Mouse (Mus musculus) stomach, embryonic 15.5 days (tissue): ENCODE data around the gene Gtf2ird1. TPM values are rescaled to one million over a fixed set of nuclear protein-coding genes. Genes with fewer than 3 reads are reported as not detected.

Experiments used
- ATAC-seq: fragments of 200-750 bp; cut with Nextera tagmentation; 2 replicates; pipeline ENCODE4 v1.8.0; 2017; ENCODE audit warnings: low read depth, moderate number of reproducible peaks, moderate TSS enrichment; ENCODE audit not compliant: insufficient read depth, low FRiP score
- H3K27ac ChIP-seq: fragments of 300-500 bp; sonication (generic); 2 replicates; pipeline ENCODE4 v1.5.1; 2015; ENCODE audit warnings: mild to moderate bottlenecking, inconsistent platforms
- H3K27me3 ChIP-seq: fragments of 300-500 bp; sonication (generic); replicated peaks from 2 replicates; pipeline ENCODE4 v1.6.1; 2015; ENCODE audit warnings: inconsistent platforms
- H3K36me3 ChIP-seq: fragments of 300-500 bp; sonication (generic); 2 replicates; pipeline ENCODE4 v1.6.1; 2015; ENCODE audit warnings: inconsistent platforms
- H3K4me1 ChIP-seq: fragments of 300-500 bp; sonication (generic); 2 replicates; pipeline ENCODE4 v1.6.1; 2015; ENCODE audit warnings: inconsistent platforms
- H3K4me2 ChIP-seq: fragments of 300-500 bp; sonication (generic); 2 replicates; pipeline ENCODE4 v1.6.1; 2015; ENCODE audit warnings: mild to moderate bottlenecking, inconsistent platforms
- H3K4me3 ChIP-seq: fragments of 300-500 bp; sonication (generic); replicated peaks from 2 replicates; pipeline ENCODE4 v1.5.1; 2015; ENCODE audit warnings: inconsistent platforms
- H3K9ac ChIP-seq: fragments of 300-500 bp; sonication (generic); 2 replicates; pipeline ENCODE4 v1.6.1; 2015; ENCODE audit warnings: inconsistent platforms
- H3K9me3 ChIP-seq: fragments of 300-500 bp; sonication (generic); 2 replicates; pipeline ENCODE4 v1.6.1; 2016; ENCODE audit warnings: inconsistent platforms
- WGBS: fragments of 180-500 bp; shearing (Covaris S2); methylation state at CpG from one replicate; pipeline ENCODE4 v1.1.7; 2015; 5-methylcytosine and 5-hydroxymethylcytosine counted together
- polyA plus RNA-seq: library from polyadenylated mRNA; unstranded; fragments of >200 nt; fragmentation: Nextera tagmentation; extraction: Ambion mirVana; gene quantifications from 2 replicates; pipeline ENCODE4 v1.2.1, GENCODE M21; 2015

The Gtf2ird1 gene
- polyA plus RNA-seq, 1 experiment from 2014 or later: 83.6 TPM

DNA sequence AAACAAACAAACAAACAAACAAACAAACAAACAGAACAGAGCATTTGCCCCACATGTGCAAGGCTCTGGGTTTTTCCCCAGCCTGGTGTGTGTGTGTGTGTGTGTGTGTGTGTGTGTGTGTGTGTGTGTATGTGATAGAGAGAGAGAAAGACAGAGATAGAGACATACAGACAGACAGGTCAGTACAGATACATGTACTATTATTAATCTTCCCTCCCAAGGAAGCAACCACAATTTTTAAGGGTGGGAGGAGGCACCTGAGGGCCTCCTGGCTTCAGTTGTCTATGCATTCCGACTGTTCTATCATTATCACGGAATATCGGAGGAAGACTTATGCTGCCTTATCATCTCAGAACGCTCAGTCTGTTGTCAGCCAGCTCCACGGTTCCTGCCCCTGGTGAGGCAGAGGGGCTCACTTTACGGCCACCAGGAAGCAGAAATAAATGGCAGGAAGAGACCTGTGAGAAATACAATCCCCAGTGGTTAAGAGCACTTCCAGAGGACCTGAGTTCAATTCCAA, 128.0 kb downstream of the Gtf2ird1 start:
- Histone ChIP-seq H3K4me3 (no peak overlapping the region), H3K4me1 (no peaks in the 10 kb centered on the region), H3K4me2 (no peak overlapping the region), H3K9me3 (no peaks in the 10 kb centered on the region), H3K36me3 (no peaks in the 10 kb centered on the region), H3K27me3 (no peaks in the 10 kb centered on the region), H3K27ac (no peak overlapping the region), H3K9ac (no peak overlapping the region)
- WGBS: 79% methylated on average over 6 of the region's 6 CpGs
- ATAC-seq: no peak

DNA sequence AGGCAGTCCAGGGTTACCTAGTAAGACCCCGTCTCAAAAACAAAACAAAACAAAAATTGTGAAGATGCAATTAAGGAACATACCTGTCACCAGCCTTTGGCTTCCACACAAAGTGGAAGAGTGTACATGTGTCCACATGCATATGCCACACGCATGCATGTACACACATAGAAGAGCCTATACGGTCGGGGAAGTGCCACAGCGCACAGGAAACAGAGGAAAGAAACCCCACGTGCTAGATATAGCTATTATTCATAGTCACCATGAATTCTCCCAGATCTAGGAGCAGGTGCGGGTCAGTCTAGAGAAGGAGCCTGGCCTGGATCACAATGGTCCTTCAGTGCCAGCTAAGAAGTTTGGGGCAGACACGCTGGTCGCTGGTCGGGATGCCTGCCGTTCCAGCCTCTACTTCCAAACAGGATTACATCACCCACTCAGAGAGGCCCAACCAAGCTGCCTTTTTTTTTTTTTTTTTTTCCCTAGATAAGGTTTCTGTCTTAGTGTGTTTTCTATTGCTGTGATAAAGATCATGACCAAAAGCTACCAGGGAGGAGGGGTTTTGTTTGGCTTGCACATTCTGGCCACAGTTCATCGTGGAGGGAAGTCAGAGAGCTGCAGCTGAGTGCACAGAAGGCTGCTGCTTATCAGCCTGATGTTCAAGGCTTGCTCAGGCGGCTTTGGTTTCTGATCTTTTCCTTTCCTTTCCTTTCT, 130.5 kb downstream of the Gtf2ird1 start:
- peak; percentile 77 for ATAC-seq
- H3K4me2 ChIP-seq: no peak overlapping the region
- 43% methylated on average over 13 of the region's 13 CpGs for WGBS
- H3K4me3 ChIP-seq: no peak overlapping the region
- no peaks in the 10 kb centered on the region for H3K4me1 ChIP-seq
- no peak overlapping the region for H3K9ac ChIP-seq
- H3K27me3 ChIP-seq: no peaks in the 10 kb centered on the region
- H3K9me3 ChIP-seq: no peaks in the 10 kb centered on the region
- peak overlapping the region; percentile 74 for H3K27ac ChIP-seq
- H3K36me3 ChIP-seq: no peaks in the 10 kb centered on the region

DNA sequence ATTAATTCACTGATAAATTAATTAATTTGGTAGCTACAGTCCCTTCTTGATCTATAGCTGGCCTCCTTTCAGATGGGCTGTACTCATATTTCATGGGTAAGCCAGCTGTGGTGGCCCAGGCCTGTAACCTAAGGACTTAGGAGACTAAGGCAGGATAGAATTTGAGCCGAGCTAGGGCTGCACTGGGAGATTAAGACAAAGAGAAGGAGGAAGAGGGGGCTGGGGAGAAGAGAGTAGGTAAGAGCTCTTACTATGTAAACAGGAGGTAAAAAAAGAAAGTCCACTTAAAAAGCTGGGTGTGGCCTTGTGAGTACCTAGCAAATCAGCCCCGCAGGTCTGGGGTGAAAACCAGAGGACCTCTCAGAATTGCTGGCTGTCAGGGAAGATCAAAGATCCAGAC, 132.6 kb downstream of the Gtf2ird1 start:
- 0 out of 2 replicates have a peak overlapping the region, but pooled peaks have one; percentile 11 for H3K27ac ChIP-seq
- no peak overlapping the region for H3K4me2 ChIP-seq
- no peak for ATAC-seq
- no peak overlapping the region for H3K4me3 ChIP-seq
- no peaks in the 10 kb centered on the region for H3K9me3 ChIP-seq
- no peaks in the 10 kb centered on the region for H3K36me3 ChIP-seq
- no peaks in the 10 kb centered on the region for H3K4me1 ChIP-seq
- WGBS: 21% methylated on average over 2 of the region's 2 CpGs
- H3K9ac ChIP-seq: no peak overlapping the region
- no peaks in the 10 kb centered on the region for H3K27me3 ChIP-seq

DNA sequence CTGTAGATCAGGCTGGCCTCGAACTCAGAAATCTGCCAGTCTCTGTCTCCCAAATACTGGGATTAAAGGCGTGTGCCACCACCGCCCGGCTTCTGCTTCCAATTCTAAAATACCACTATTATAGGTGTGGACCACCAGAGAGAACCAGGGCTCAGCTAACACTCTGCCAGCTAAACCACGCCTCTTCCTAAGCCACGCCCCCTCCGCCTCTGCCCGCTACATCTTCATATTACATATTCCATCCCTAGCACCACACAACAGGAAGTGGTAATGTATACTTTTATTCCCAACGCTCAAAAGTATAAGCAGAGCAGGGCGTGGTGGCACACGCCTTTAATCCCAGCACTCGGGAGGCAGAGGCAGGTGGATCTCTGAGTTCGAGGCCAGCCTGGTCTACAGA, 133.2 kb downstream of the Gtf2ird1 start:
- no peak for ATAC-seq
- H3K9ac ChIP-seq: no peak overlapping the region
- H3K4me2 ChIP-seq: no peak overlapping the region
- no peak overlapping the region for H3K27ac ChIP-seq
- 83% methylated on average over 13 of the region's 13 CpGs for WGBS
- H3K4me3 ChIP-seq: no peak overlapping the region
- no peaks in the 10 kb centered on the region for H3K9me3 ChIP-seq
- no peaks in the 10 kb centered on the region for H3K4me1 ChIP-seq
- H3K36me3 ChIP-seq: no peaks in the 10 kb centered on the region
- no peaks in the 10 kb centered on the region for H3K27me3 ChIP-seq

DNA sequence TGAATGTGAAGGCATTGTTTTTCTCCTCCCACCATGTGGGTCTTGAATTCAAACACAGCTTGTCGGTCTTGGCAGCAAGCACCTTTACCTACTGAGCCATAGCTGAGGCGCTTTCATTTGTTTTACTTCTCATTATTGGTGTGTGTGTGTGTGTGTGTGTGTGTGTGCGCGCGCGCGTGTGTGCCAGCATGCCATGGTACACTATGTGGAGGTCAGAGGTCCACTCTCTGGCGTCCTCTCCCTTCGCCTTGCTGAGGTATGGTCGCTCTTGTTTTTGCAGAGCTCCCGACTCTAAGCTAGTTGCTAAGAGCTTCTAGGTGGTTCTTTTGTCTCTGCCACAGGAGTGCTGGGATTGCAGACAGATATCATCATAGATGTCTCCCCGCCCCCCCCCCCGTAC, 134.2 kb downstream of the Gtf2ird1 start:
- Histone ChIP-seq H3K4me2 (no peak overlapping the region), H3K27ac (no peak overlapping the region), H3K9ac (no peak overlapping the region), H3K27me3 (no peaks in the 10 kb centered on the region), H3K4me3 (no peak overlapping the region), H3K9me3 (no peaks in the 10 kb centered on the region), H3K36me3 (no peaks in the 10 kb centered on the region), H3K4me1 (no peaks in the 10 kb centered on the region)
- WGBS: 74% methylated on average over 13 of the region's 13 CpGs
- no peak for ATAC-seq

DNA sequence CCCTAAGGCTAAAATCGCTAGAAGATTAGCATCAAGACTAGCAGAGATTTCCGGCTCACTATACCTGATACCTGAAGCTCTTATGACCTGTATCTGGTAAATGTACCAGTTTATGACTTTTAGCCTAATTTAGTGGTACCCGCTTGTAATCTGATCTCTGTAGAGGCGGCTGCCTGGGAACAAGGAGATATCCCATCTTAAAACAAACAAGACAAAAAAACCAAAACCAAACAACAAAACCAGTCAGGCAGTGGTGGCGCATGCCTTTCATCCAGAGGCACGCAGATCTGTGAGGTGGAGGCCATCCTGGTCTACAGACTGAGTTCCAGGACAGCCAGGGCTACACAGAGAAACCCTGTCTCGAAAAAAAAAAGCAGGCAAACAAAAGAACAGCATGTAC, 134.8 kb downstream of the Gtf2ird1 start:
- no peak overlapping the region for H3K9ac ChIP-seq
- WGBS: 54% methylated on average over 7 of the region's 7 CpGs
- H3K4me1 ChIP-seq: peaks cover 2% of the 10 kb centered on the region; the same call in 1 of the 2 replicates
- no peaks in the 10 kb centered on the region for H3K36me3 ChIP-seq
- no peak overlapping the region for H3K4me3 ChIP-seq
- no peak for ATAC-seq
- no peak overlapping the region; the same call in 1 of the 2 replicates for H3K27ac ChIP-seq
- no peaks in the 10 kb centered on the region for H3K27me3 ChIP-seq
- no peaks in the 10 kb centered on the region for H3K9me3 ChIP-seq
- no peak overlapping the region for H3K4me2 ChIP-seq

DNA sequence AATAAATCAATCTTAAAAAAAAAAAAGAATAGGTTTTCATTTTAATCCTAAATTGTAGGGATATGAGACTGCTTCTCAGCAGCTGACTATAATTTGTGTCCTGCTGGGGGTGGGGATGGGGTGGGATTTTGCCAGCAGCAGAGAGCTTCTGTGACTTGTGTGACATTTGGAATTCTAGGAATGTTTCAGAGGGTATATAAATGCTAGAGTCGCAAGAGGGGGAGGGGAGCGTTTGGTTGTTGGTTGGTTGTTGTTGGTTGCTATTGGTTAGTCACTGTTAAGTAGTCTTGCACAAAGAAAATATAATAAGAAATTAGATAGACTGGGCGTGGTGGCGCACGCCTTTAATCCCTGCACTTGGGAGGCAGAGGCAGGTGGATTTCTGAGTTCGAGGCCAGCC, 137.6 kb downstream of the Gtf2ird1 start:
- H3K4me1 ChIP-seq: peaks cover 6% of the 10 kb centered on the region; the same call in 1 of the 2 replicates
- H3K4me2 ChIP-seq: no peak overlapping the region
- H3K9ac ChIP-seq: no peak overlapping the region
- no peak for ATAC-seq
- no peaks in the 10 kb centered on the region for H3K27me3 ChIP-seq
- H3K36me3 ChIP-seq: no peaks in the 10 kb centered on the region
- no peak overlapping the region for H3K4me3 ChIP-seq
- H3K9me3 ChIP-seq: no peaks in the 10 kb centered on the region
- H3K27ac ChIP-seq: no peak overlapping the region
- WGBS: 86% methylated on average over 6 of the region's 6 CpGs

DNA sequence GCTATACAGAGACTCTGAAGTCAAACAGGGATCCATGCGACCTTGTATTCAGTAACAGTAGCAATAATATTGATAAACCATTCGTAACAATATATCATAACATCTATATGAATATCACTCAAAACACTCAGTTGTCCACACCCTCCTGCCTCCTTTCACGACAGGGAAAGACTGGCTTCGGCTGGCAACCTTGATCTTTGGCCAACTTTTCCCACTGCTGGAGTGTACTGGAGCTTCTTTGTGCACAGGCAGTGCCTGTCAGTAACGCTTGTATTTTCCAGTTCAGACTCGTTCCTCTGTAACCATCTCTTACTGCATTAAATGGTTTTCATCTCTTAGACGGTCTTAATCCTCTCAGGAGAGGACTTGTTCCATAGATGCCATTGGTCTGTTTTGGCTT, 139.8 kb downstream of the Gtf2ird1 start:
- Histone ChIP-seq H3K4me3 (no peak overlapping the region), H3K27me3 (no peaks in the 10 kb centered on the region), H3K9ac (no peak overlapping the region), H3K4me2 (no peak overlapping the region), H3K4me1 (peaks cover 9% of the 10 kb centered on the region), H3K36me3 (no peaks in the 10 kb centered on the region), H3K9me3 (no peaks in the 10 kb centered on the region), H3K27ac (peak overlapping the region; percentile 99)
- 43% methylated on average over 7 of the region's 7 CpGs for WGBS
- ATAC-seq: no peak

DNA sequence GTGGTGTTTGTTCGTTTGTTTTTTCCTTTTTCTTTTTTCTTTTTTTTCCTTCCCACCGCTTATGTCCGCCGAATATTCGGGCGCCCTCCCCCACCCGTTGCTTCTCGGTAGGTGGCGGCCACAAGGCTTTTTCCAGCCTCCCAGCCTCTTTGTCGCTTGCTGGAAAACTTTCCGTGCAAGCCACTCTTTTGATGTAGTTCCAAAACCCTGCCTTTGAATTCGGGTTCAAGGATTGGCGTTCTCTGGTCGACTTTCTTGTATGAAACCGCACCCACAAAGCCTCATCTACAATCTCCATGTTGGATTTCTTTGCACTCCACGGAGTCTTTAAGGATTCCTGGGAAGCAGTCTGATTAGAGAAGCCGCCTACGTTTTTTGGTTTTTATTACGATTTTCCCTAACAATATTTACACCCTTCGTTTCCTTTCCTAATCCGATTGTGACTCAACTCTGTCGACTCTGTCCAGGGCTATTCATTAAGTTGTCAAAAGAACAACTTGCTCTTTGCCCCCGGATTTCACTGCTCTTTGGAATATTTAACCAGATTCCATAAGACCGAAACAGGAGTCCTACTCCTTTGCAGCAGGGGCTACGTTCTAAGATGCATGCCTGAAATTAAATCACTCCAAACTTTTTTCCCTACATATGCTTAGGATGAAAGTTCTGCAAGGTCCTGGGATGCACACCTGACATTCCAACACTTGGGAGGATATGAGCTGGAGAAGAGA, 140.7 kb downstream of the Gtf2ird1 start:
- WGBS: 1% methylated on average over 25 of the region's 25 CpGs
- H3K36me3 ChIP-seq: peaks cover 6% of the 10 kb centered on the region
- no peaks in the 10 kb centered on the region for H3K27me3 ChIP-seq
- peaks cover 14% of the 10 kb centered on the region for H3K4me1 ChIP-seq
- no peak for ATAC-seq
- peak overlapping the region; percentile 82 for H3K4me2 ChIP-seq
- H3K9ac ChIP-seq: no peak overlapping the region
- peak overlapping the region; percentile 85 for H3K4me3 ChIP-seq
- H3K9me3 ChIP-seq: no peaks in the 10 kb centered on the region
- H3K27ac ChIP-seq: peak overlapping the region; percentile 99

DNA sequence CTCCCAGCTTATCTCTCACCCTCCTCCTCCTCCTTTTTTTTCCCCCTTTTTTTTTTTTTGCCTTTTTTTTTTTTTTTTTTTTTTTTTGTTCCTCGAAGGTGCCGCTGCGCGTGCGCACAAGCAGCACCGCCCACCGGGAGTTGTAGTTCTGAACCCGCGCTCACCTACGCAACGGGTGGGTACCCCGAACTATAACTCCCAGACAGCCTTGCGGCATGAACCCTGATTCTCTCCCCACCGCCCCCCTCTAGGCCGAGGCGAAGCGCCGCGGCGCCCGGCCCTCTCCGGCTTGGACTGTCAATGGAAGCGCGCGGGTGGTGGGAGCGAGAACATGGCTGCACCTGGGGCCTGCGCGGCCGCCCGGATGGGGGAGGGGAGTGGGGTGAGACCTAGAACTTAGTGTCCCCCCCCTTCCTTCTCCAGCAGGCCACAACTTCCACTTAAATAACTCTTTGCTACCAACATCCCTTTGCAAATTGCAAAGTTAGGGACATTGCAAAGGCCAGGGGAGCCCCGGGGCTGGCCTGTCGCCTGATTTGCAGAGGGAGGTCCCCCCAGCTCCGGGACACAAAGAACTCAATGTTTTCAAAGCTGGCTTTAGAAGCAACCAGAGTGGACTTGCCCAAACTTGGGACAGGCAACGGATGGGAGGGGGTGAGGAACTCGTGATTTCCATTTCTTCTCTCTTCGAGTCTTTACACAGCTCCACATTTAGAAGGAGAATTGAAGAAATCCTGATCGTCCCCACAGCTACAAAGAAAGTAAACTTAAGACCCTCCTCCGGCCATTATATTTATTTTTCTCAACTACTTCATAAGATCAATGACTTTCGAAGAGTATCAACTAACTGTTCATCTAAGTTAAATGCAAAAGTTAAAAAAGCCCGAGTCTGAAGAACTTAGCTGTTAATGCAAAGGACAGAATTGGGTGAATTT, 141.6 kb downstream of the Gtf2ird1 start, which contains the start of gene Gtf2i:
TSS of gene Gtf2i (minus strand) at position 73 of the 935 bp plus-strand sequence.
- Histone ChIP-seq H3K9ac (peak within 1 kb of the TSS; percentile 88), H3K4me3 (peak within 1 kb of the TSS; percentile 85), H3K36me3 (peaks cover 7% of the 10 kb centered on the region), H3K27ac (peak within 1 kb of the TSS; percentile 99), H3K9me3 (no peaks in the 10 kb centered on the region), H3K27me3 (no peaks in the 10 kb centered on the region), H3K4me2 (peak within 1 kb of the TSS; percentile 82), H3K4me1 (peaks cover 16% of the 10 kb centered on the region)
- under 1% methylated on average over 40 of the region's 40 CpGs for WGBS
- peak; percentile 91 for ATAC-seq

DNA sequence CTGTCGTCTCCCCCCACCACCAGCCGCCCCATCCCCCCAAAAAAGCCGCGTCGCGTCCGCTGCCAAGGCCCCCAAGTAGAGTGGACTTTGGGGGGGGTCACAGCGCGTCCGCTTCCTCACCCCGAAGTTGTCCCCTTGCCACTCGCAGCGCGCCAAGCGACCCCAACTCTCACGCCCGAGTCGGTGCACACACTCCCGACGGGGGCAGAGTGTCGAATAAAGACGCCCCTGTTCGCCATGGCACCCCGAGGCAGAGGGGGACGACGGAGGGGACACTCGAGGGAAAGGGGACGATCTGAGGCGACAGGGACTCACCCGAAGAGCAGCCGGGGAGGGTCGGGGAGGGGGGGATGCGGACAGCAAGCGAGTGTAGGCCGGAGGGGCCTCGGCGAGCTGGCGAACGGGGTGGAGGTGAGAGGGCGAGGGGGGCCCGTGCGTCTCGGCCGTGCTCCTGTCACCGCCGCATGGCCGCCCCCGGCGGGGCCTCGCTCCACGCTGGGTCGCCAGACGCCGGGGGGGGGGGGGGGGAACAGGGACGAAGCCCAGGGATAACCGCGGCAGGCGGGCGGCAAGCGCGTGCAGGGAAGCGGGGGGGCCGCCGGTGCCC, 142.3 kb downstream of the Gtf2ird1 start:
- H3K36me3 ChIP-seq: peaks cover 14% of the 10 kb centered on the region
- H3K27ac ChIP-seq: peak overlapping the region; percentile 99
- peak overlapping the region; percentile 88 for H3K9ac ChIP-seq
- H3K9me3 ChIP-seq: no peaks in the 10 kb centered on the region
- peak; percentile 6 for ATAC-seq
- H3K4me3 ChIP-seq: peak overlapping the region; percentile 85
- peaks cover 19% of the 10 kb centered on the region for H3K4me1 ChIP-seq
- peak overlapping the region; percentile 71 for H3K4me2 ChIP-seq
- no peaks in the 10 kb centered on the region for H3K27me3 ChIP-seq
- WGBS: under 1% methylated on average over 54 of the region's 64 CpGs
